Mouse (Mus musculus) right cerebral cortex, adult 2 months (tissue): ENCODE measurements around the gene Nav3.

Source experiments
- DNase-seq, 2 experiments: peaks; one replicate each; pipeline ENCODE4 v3.0.0; 2021 to 2022; ENCODE audit warnings: low spot score in 2 of 2

Nav3 gene

DNA sequence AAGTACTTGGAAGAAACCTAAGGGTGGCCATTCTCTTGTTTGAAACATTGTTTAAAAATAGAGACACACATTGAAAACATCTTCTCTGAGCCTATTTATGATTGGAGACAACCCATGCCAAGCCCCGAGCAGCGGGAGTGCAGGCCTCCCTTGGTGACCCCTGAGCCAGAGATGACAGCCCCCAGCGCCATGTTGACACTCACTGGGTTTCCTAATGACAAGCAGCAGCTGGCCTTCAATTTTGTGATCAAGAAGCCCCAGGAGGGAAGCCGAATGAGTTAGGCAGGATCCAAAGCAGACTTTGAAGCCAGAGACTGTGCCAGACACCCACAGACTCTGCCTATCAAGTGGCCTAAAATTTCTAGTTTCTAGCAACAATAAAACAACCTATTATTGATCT, 263.1 kb downstream of the Nav3 start:
- no peak for DNase-seq

DNA sequence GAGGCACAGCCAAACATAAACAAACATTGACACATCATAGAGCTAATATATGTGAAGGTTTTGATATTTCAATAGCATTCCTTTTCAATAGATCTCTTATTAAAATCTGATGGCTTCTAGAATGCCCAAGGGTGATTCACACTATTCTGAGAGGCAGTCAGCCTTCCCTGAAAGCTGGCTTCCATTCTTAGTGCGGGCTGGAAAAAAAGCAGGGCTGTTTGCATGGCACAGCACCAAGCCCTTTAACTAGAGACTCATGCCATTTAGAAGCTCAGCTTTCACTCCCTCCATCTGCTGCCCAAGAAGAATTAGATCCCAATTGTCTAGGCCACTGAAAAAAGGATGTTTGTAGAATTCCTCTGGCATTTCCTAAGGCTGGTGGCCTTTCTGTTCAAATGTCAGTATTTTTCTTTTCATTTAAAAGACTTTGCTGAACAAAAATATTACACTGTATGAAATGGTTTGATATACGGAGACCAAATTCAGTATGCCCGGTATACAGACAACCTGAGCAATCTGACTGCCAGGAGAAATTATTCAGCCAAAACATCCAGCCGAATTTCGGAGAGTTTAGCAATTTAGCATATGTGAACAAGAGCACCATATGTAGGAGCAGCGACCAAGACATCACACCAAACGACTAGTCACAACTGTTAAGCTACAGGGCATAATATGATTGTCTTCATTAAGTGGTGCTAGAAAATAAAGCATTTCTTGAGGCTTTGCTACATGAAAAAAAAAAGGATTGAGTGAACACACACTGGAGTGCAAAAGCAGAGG, 263.8 kb downstream of the Nav3 start:
- peak; percentile 53 to 60 for DNase-seq

DNA sequence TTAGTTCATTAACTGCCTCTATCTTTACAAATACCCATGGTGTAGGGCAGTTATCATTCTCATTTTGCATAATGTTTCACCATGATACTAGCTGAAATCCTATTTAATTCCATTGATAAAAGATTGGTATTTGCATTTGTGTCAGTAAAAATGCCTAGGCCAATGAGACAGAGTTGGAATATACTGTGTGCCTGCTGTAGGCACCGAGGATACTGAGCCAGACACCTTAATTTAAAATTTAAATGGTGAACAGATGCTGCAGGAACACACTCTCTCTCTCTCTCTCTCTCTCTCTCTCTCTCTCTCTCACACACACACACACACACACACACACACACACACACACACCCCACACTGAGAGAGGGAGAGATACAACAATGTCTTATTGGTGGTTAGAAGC, 269.8 kb downstream of the Nav3 start:
- DNase-seq: no peak

DNA sequence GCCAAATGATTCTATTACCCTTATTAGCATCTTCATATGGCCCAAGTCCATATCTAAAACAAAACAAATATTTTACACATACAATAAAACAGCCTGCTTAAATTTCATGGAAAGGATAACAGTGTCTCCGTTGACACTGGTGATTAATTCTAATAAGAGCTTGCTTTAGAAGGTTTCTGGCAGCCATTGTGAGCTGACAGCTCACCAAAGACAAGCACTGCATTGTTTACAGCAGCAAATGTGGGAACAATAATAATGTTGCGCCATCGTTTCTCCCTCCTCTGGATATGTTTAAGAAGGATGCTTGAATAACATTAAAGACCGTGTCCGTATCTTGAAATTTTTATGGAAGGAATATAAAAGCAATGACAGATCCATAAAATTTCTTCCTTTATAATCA, 280.1 kb downstream of the Nav3 start:
- no peak for DNase-seq

DNA sequence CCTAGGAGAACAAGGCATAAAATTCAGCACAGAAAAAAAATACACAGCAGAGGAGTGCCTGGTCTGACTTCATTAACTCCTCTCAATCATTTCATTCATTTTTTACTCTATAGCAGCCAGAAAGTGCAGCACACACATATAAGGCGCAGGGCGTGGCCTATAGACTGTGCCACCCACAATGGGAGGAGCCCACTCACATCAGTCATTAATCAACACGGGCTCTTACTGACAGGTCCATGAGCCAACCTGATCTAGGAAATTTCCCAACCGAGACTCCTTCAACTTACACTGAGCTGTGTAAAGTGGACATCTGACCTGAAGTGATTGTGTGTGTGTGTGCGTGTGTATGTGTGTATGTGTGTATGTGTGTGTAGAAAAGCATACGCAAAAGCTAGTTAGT, 286.6 kb downstream of the Nav3 start:
- no peak for DNase-seq

DNA sequence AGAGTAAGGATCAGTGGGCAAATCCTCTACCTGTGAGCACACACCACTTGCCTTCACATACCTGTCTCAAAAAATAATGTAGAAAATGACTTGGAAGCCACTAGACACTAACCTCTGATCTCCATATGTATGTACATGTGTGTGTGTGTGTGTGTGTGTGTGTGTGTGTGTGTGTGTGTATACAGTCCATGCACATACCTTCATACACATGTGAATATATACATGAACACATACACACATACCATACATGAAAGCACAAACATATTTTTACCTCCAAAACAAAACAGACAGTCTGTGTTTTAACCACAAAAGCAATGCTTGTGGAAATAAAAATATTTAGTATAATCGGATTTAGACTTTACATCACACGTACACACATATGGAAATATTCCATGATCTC, 287.1 kb downstream of the Nav3 start:
- no peak for DNase-seq

DNA sequence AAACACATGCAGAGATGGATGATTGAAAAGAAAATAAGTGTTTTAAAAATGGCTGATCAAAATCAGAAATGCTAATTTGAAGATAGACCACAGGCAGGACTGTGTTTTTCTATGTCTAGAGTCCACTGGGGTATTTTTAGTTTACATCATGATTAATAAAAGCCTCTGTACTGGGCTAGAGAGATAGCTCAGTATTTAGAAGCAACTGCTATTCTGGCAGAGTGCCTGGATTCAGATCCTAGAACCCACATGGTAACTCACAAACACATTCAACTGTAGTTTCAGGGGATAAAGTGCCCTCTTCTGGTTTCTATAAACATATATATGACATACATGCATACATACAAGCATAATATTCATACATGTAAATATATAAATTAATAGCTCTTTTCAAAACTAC, 293.4 kb downstream of the Nav3 start:
- DNase-seq: no peak

DNA sequence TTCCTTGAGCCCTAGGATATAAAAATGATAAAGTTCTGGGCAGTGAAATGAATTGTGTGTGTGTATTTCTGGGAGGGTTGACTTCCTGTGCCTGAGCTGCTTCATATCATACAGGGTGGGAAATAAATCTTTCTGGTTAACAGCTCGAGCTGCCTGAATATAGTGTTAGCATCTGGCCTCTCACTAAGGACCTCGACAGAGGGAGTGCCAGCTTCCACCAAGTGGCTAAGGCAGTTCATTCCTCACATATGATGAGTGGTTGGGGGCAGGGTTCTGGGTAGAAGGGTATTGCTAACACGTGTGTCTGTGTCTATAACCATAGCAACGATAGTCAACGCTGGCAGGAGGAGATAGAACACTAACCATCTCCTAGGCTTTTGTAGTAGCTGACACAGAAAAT, 295.1 kb downstream of the Nav3 start:
- DNase-seq: no peak

DNA sequence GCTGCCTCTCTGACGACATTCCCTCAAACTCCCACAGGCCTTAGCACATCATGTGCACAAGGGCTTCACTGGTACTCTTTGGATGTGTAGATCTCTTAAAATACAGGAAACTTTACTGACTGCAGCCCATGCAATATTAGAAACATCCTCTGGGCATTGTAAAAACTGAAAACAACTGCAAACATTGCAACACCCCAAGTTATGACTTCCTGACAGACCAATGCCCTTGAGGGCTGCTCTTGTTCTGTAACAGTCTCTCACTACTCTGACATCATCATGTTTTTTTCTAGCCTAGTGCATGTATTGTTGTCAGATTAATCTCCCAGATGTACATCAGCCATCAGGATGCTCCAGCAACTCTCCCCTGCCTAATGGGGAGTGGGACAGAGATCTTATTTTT, 296.5 kb downstream of the Nav3 start:
- DNase-seq: no peak

DNA sequence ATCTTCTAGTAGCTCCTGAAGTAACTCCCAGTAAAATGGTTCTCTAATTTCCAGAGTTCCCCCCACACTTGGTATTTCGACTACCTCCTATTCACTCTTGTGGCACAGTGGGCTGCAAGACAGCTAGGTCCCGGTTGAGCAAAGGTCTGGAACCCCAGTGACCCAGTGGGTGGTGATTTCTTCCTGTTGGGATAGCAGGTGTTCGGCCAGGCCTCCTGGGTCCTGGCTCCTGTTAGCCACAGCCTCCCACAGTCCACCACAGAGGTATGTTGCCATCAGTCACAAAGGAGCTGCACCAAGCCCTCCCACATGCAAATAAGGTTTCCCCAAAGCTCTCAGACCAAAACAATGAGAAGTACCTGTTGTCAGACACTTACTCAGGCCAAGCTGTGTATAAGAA, 297.9 kb downstream of the Nav3 start:
- DNase-seq: no peak

DNA sequence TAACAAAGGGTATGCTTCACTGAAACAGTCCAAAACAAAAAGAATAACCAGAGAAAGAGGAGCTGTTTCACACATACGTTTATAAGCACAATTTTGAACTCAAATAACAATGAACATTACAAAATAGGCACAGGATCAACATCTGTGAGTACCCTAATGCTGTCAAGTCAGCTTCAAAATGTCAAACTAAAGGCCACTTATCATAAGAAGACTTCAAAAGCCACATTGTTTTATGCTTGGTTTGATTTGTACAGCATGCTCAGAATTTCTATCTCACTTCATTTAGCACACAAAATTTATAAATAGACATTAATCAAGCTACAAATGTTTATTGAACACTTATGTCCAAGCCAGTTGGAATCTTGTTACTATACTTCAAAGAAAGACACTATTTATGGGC, 299.6 kb downstream of the Nav3 start:
- no peak for DNase-seq

DNA sequence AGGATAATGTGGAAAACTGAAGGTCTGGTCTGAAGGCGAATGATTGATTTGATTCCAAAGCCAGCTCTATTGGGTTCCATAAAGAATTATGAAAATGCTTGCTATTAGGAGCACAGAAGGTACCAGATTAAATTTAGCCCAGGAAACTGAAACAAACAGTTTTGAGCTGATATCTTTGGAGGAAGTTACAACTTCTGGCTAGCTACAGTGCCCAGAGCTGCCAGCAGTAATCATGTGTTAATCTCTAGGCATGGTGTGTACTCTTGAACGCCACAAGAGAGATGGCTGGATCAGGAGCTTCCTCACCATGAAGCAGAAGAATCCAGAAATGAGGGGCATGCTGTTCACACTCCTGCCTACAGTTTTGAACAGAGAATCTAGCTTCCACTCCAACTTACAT, 300.5 kb downstream of the Nav3 start:
- DNase-seq: no peak

DNA sequence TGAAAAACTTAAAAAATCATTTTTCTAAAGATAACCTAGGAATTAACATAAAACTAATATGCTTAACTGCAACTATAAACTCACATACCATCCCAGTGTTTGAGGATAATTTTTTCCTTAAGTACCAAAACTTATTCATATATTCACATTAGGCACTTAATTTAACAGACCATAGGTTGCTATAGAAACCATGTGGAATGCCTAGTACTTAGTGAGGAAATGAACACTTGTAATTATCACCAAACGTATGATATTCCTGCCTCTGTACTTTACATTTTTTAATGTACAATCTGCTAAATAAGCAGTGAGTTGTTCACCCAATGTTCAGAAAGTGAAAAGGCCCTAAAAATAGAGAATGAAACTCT, 301.1 kb downstream of the Nav3 start:
- no peak for DNase-seq

DNA sequence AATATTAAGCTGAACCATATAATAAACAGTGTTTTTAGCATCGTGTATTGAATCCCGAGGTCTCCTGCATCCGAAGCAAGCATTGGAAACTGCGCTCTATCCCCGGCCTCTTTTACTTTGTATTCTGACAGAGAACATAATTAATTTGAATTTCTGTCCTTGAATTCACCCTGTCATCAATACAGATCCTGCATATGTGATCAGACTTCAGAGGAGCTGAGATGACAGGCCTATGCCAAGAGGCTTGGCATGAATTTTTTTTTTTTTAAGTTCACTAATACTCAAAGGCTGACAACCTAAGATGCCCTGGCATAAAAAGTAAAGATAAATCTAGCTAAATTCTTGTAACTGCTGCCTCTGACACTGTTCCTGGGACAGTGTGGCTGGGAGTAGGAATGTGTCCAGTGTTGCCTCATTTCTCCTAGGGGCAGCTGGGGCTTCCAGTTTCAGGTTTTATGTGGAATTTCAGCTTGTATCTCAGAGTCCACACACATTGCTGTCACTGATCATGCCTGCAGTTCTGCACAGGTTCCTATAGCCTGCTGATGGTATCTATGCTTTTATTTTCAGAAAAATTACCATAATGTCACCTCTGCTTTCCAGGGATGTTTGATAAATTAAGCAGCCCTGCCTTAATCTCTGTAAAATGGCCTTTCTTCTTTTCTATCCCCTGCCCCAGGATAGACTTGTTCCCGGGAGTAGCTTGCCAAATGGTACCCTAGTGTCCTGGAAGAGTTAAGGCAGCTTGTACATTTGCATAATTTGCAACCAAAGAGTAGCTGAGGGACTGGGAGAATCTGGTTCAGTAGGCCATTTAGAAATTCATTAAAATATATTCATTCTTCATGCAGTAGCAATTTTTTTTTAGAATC, 301.8 kb downstream of the Nav3 start:
- DNase-seq: no peak

DNA sequence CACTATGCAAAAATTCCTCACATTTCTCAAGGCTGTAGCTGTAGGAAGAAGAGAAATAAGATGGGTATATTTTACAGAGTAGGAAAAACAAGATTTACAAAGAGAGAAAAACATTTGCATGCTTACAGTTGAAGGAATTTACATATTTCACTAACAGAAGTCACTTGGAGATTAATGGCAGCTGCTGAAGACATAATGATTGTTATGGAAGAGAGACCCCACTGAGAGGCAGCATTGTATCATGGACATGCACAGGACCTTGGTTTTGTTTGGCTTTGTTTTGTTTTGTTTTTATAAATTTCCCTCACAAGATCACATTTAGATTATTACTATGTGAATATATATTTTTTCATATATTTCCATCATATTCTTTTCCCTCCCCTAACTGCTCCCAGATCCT, 335.4 kb downstream of the Nav3 start:
- DNase-seq: no peak

DNA sequence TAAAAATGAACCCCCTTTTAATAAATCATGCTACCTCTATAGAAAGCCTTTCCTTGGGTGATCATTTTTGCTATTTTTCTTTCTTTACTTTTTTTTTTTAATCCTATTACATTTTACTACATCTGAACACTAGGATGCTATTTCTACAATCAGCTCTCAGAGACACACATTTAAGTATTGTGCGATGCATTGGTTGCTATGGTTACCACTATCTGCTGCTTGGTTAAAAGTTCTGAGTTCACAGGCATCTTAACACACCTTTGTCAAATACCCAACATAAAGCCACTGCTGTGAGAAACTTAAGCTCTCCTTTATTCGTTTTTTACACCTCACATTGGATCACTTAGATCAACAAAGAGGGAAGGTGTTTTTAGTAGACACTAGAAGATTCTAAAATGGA, 338.7 kb downstream of the Nav3 start:
- no peak for DNase-seq

DNA sequence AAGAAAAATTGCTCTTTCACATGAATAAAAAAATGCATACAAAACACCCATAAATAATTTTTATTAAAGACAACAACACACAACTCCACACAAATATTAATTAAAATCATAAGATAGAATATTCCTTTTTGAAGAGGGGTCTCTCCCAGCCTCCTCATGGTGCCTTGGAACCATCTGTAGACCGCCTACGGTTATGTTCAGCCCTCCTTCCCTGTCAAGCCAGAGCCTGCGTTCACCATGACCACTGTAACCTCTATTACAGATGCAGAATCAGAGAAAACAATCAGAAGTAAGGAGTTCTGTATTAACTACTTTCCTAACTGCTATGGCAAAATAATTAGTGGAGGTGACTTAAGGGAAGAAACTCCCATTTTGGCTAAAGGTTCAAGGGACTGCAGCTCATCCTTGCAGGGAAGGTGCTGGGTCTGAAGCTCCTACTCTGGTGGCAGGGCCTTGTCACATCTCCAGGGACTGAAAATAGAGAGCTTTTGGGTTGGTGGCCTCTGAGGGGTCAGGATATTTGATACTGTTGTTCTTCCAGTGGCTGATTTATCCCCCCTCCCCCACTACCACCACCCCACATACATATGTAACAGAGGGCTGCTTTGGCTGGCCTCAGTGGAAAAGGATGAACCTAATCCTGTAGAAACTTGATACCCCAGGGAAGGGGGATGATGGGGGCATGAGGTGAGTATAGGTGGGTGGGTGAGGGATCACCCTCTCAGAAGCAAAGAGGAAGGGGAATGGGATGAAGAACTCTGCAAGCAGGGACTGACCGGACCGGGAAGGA, 343.1 kb downstream of the Nav3 start:
- no peak for DNase-seq

DNA sequence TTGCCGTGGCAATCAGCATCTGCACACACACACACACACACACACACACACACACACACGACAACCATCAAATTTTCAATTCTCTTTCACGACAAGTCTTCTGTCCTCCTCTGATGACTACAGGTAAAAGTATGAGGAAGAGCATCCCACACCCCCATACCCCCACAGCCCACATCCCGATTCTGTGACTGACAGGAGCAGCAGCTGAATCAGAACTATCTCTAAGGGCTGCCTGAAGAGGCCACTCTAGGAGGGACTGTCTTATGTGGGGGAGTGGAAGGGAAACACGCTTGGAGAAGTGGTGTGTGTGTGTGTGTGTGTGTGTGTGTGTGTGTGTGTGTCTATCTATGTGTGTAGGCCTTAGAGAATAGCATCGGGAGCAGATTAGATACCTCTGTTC, 352.7 kb downstream of the Nav3 start:
- DNase-seq: no peak

DNA sequence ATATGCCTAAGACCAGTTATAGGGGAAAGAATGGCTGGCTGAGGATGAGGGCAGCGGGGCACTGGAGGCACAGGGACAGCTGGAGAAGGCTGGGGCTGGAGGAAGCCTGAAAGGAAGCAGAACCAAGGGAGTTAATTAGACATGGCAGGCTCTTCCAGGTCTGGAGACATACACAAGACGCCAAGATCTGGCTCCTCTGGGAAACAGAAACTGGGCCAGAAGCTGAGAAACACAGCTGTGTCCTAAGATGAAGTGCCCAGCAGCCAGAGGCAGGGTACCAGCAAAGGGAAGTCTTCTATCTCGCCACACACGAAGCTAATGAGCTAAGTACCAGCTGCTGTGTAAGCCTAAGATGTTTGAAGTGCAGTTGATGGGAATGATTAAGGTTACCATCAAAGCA, 353.8 kb downstream of the Nav3 start:
- DNase-seq: no peak

DNA sequence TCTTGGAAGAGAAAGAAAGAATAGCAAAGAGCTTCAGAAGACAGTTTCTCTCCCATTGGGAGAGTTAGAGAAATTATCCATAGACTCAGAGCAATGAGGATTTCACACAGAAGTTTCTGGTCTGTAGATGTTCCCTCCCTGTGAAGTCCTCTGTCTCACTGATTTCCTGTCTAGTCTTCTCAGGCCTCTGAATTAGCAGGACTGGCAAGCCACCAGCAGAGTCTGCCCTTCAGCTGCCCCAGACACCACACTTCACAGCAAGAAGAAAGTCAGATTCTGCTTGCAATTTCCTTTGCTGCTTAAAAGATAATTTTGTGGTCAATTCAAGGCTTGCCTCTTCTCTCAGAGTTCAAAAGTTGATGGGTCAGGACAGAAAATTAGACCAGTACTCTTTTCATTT, 361.6 kb downstream of the Nav3 start:
- DNase-seq: no peak

DNA sequence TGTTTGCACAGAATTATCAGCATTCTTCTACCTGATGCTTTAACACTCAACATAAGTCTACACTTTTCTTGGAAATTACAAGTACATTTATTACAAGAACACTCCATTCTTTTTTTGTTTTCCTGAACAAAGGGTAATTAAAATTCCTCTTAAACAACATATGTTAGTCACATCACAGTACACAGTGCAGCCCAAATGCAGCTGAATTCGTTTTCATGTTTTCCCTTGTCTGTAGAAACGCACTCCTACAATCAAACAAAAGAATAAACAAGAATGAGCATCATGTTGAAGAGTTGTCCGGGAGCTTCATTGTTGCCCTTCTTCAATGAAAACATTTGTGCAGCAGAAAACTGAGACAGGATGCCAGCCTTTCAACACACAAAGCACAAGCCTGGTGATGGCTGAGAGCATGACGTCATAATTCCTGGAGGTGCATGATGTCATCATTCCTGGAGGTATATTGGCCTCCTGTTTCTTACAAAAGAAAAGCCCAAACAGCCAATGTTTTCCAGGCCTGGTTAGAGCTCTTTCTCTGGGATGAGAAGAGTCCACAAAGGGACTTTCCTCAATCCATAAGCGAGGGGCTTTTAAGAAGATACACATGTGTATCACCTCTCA, 367.5 kb downstream of the Nav3 start:
- no peak for DNase-seq

DNA sequence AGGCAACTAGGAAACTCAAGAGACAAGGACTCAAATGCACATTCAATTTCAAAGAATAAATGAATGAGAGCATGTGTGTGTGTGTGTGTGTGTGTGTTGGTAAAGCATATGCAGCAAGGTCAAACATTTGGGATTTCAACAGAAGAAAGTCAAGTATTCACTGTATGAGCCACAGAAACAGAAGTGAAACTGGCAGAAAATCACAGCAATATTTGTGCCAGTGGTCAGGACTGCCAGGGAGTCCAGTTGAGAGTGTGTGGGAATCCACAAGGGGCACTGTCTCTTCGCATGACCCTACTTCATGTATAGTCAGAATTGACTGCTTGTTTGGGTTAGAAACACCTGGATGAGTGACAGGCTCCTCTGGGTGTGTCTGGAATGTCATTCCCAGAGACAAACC, 370.1 kb downstream of the Nav3 start:
- no peak for DNase-seq
